ENCODE assay signal across 8 mouse cellular contexts in the genomic region with DNA sequence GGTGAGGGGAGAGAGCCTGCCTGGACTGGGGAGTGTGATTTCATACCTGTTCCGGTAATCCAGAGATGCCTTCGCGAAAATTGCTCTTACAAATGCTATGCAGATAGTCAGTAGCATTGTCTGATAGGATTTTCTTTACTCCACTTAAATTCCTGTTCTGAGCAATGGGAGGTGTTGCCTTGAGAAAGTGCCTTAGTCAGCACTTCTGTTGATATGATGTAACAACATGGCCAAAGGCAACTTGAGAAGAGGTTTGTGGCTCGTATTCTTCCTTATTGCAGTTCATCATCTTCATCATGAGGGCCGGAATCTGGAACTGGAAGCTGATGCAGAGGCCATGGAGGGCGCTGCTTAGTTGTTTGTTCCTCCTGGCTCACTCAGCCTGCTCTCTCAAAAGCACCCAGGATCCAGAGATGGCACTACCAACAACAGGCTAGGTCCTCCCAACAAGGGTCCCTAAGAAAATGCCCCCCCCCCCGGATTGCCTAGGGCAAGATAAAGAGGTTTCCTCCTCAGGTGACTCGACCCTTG. TPM values are rescaled to one million over a fixed set of nuclear protein-coding genes. Genes with fewer than 3 reads are reported as not detected.
DNase-seq lines count a peak whose midpoint lies in the region; ATAC-seq lines count a peak whose summit lies in the region.

No protein-coding gene starts in this region.

- H3K27ac ChIP-seq in hindbrain, embryonic 11.5 days (ENCODE audit: low read depth, low read length), result no peak overlapping the region
- H3K27ac ChIP-seq in midbrain, embryonic 10.5 days (replicated peaks), result peak overlapping the region; percentile 28

- no peak overlapping the region for H3K9ac ChIP-seq in hindbrain, embryonic 11.5 days (ENCODE audit: low read depth, low read length)

- no peaks in the 10 kb centered on the region for H3K9me3 ChIP-seq in hindbrain, embryonic 11.5 days (ENCODE audit: control insufficient read depth, low read length)
- peaks cover 15% of the 10 kb centered on the region for H3K9me3 ChIP-seq in midbrain, embryonic 10.5 days (replicated peaks)

- intact Hi-C loops in heart, postnatal 36 days (cut with DNase I), result loop anchor here (5.0 kb wide), 1 partner anchor 168 kb away; a partner anchor contains a TSS
- intact Hi-C loops in gastrocnemius, postnatal 14 days (cut with DNase I; ENCODE audit: low total_unique reads), result loop anchor here (5.0 to 10.0 kb wide), 2 partner anchors 82 to 170 kb away; a partner anchor contains a TSS
- intact Hi-C loops in gastrocnemius, postnatal 36 days (cut with DNase I), result loop anchor here (5.0 kb wide), 1 partner anchor 172 kb away; a partner anchor contains a TSS

- WGBS in hindbrain, embryonic 11.5 days, result 77% methylated on average over 8 of the region's 8 CpGs
- WGBS in midbrain, embryonic 10.5 days, result 90% methylated on average over 8 of the region's 8 CpGs

- H3K4me2 ChIP-seq in hindbrain, embryonic 11.5 days (replicated peaks; ENCODE audit: low read depth, low read length), result peak overlapping the region; percentile 67; the same call in 1 of the 2 replicates

- no peaks in the 10 kb centered on the region for H3K4me1 ChIP-seq in hindbrain, embryonic 11.5 days (replicated peaks; ENCODE audit: control insufficient read depth, insufficient read depth, low read length)
- peaks cover 29% of the 10 kb centered on the region for H3K4me1 ChIP-seq in midbrain, embryonic 10.5 days

- no peaks in the 10 kb centered on the region for H3K36me3 ChIP-seq in hindbrain, embryonic 11.5 days (ENCODE audit: control insufficient read depth, insufficient read depth, low read length)
- peaks cover 46% of the 10 kb centered on the region for H3K36me3 ChIP-seq in midbrain, embryonic 10.5 days

- no peaks in the 10 kb centered on the region for H3K27me3 ChIP-seq in hindbrain, embryonic 11.5 days (ENCODE audit: control insufficient read depth, insufficient read depth, low read length)
- H3K27me3 ChIP-seq in midbrain, embryonic 10.5 days (ENCODE audit: low read depth, poor library complexity, severe bottlenecking), result no peaks in the 10 kb centered on the region

- peak overlapping the region; percentile 91 for H3K4me3 ChIP-seq in hindbrain, embryonic 11.5 days (ENCODE audit: low read depth, low read length)
- H3K4me3 ChIP-seq in midbrain, embryonic 10.5 days, result peak overlapping the region; percentile 95

- DNase-seq in heart, adult 8-10 months (ENCODE audit: low spot score), result peak; percentile 48
- DNase-seq in heart, postnatal 36 days, result no peak
- DNase-seq in NIH3T3 (ENCODE audit: low read depth), result peak; percentile 60
- DNase-seq in hindbrain, embryonic 11.5 days (ENCODE audit: low spot score), result no peak
- DNase-seq in midbrain, embryonic 10.5 days (ENCODE audit: low spot score), result no peak
- DNase-seq in gastrocnemius, postnatal 14 days, result no peak
- DNase-seq in gastrocnemius, postnatal 36 days, result no peak

- ATAC-seq in hindbrain, embryonic 11.5 days (ENCODE audit: low FRiP score), result no peak
- no peak for ATAC-seq in erythroid progenitor cell, adult 5-6 weeks (replicated peaks; ENCODE audit: low FRiP score, poor library complexity, severe bottlenecking)

RNA-seq across cellular contexts. Expression of a gene that starts 2.3 kb away (rescaled TPM):
- total RNA-seq in heart, adult 8-10 months (2022), result 10 to 100 TPM; 33.2 to 39.5 (median 37.6) TPM
- 10 to 100 TPM; 40.8 to 48.8 TPM for total RNA-seq in heart, postnatal 36 days (2021)
- 48.9 and 56.8 TPM in 2 replicates for polyA plus RNA-seq in hindbrain, embryonic 11.5 days (2014; fragmentation: Nextera tagmentation; extraction: Ambion mirVana)
- polyA plus RNA-seq in midbrain, embryonic 10.5 days (2016; fragmentation: Nextera tagmentation; extraction: Ambion mirVana), result 58.2 and 60.7 TPM in 2 replicates
- 24.7 and 37.5 TPM in 2 replicates for total RNA-seq in erythroid progenitor cell, adult 5-6 weeks (2015; ENCODE audit: low replicate concordance)
- total RNA-seq in erythroid progenitor cell, adult 5-6 weeks (2017; ENCODE audit: low replicate concordance), result 12.0 and 23.5 TPM in 2 replicates
- 10 to 100 TPM; 29.4 to 30.3 TPM for total RNA-seq in gastrocnemius, postnatal 14 days (2021)
- total RNA-seq in gastrocnemius, postnatal 36 days (2021), result 10 to 100 TPM; 23.8 to 28.5 TPM

RNA-seq across cellular contexts. Expression of a gene that starts 12.1 kb away (rescaled TPM):
- 10 to 100 TPM in 3 of 4 experiments, 1 to 10 TPM in 1; 9.5 to 15.5 (median 12.9) TPM for total RNA-seq in heart, adult 8-10 months (2022)
- total RNA-seq in heart, postnatal 36 days (2021), result 10 to 100 TPM; 13.6 to 15.6 TPM
- polyA plus RNA-seq in hindbrain, embryonic 11.5 days (2014; fragmentation: Nextera tagmentation; extraction: Ambion mirVana), result 74.8 and 82.0 TPM in 2 replicates
- 62.5 and 67.3 TPM in 2 replicates for polyA plus RNA-seq in midbrain, embryonic 10.5 days (2016; fragmentation: Nextera tagmentation; extraction: Ambion mirVana)
- total RNA-seq in erythroid progenitor cell, adult 5-6 weeks (2015; ENCODE audit: low replicate concordance), result 9.4 and 10.5 TPM in 2 replicates
- 7.3 and 11.9 TPM in 2 replicates for total RNA-seq in erythroid progenitor cell, adult 5-6 weeks (2017; ENCODE audit: low replicate concordance)
- total RNA-seq in gastrocnemius, postnatal 14 days (2021), result 10 to 100 TPM; 14.1 to 15.4 TPM
- total RNA-seq in gastrocnemius, postnatal 36 days (2021), result 1 to 10 TPM; 4.7 to 5.5 TPM

Comparison
In these comparisons a context has a peak if more than half of its experiments do, and no peak if none do; other contexts are left out.
1. DNase-seq: peak in heart, adult 8-10 months (single experiment) and NIH3T3 (single experiment); none in heart, postnatal 36 days (0 of 2), hindbrain, embryonic 11.5 days (single experiment), midbrain, embryonic 10.5 days (single experiment), gastrocnemius, postnatal 14 days (single experiment) and gastrocnemius, postnatal 36 days (0 of 2).